Mouse (Mus musculus) thymus, adult 2 months (tissue): Measurements from ENCODE around the gene Stk26. TPM values are rescaled to one million over a fixed set of nuclear protein-coding genes. Genes with fewer than 3 reads are reported as not detected.

Source experiments
- DNase-seq: peaks from one replicate; pipeline ENCODE4 v3.0.0; 2021
- H3K27ac ChIP-seq: fragments of 200-500 bp; 2 replicates; pipeline ENCODE4 v1.5.1; 2012; ENCODE audit warnings: low read length, control low read depth; ENCODE audit not compliant: control insufficient read depth, insufficient read depth
- H3K27me3 ChIP-seq: fragments of 200-500 bp; 2 replicates; pipeline ENCODE4 v1.6.1; 2012; ENCODE audit warnings: mild to moderate bottlenecking, low read length, moderate library complexity, mixed read lengths; ENCODE audit not compliant: control insufficient read depth, insufficient read depth
- H3K36me3 ChIP-seq: fragments of 200-500 bp; 2 replicates; pipeline ENCODE4 v1.6.1; 2012; ENCODE audit warnings: mild to moderate bottlenecking, low read length, moderate library complexity; ENCODE audit not compliant: control insufficient read depth, insufficient read depth
- H3K4me1 ChIP-seq: fragments of 200-500 bp; replicated peaks from 2 replicates; pipeline ENCODE4 v1.6.1; 2012; ENCODE audit warnings: low read length; ENCODE audit not compliant: control insufficient read depth, insufficient read depth
- H3K4me3 ChIP-seq: fragments of 200-500 bp; 2 replicates; pipeline ENCODE4 v1.5.1; 2012; ENCODE audit warnings: mild to moderate bottlenecking, low read length, control low read depth, moderate library complexity; ENCODE audit not compliant: control insufficient read depth, insufficient read depth
- CTCF ChIP-seq: fragments of 200-500 bp; IDR thresholded peaks from 2 replicates; pipeline ENCODE4 v1.5.1; 2012; ENCODE audit warnings: mild to moderate bottlenecking, control low read depth, low read length, moderate library complexity, borderline replicate concordance; ENCODE audit not compliant: control insufficient read depth, poor library complexity, insufficient read depth; ENCODE audit errors: extremely low read depth
- POLR2A ChIP-seq: fragments of 200-500 bp; IDR thresholded peaks from 2 replicates; pipeline ENCODE4 v1.6.1; 2012; ENCODE audit warnings: mild to moderate bottlenecking, low read length, control low read depth, moderate library complexity; ENCODE audit not compliant: control insufficient read depth, poor library complexity, insufficient read depth; ENCODE audit errors: extremely low read depth
- WGBS: fragments of 180-500 bp; shearing (Covaris S2); methylation state at CpG from one replicate; pipeline ENCODE4 v1.1.7; 2018; 5-methylcytosine and 5-hydroxymethylcytosine counted together
- polyA plus RNA-seq: library from polyadenylated mRNA; depleted of rRNA; stranded (reverse); fragments of >200 nt; gene quantifications from 2 replicates; pipeline ENCODE4 v1.2.3, GENCODE M21; 2012

The Stk26 gene
- polyA plus RNA-seq, 1 experiment: 34.9 TPM

DNA sequence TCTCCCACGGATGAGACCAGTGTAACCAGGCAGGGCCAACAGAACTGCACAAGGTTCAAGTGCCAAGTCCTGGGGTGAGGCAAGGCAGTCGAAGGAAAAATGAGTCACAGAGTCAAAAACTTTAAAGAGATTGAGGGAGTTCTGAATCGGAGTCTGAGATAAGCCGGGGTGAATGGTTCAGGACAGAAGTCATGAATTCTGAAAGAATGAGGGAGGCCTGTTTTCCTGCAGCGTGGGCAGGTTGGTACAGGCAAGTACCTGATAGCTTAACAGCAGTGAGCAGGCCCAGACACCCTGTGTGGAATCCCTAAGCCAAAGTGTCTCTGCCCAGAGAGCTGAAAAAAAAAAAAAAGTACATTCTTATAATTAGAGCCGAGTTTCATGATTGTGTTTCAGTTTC lies 17.0 kb upstream of the Stk26 start:
- Histone ChIP-seq H3K4me1 (no peaks in the 10 kb centered on the region), H3K27ac (no peak overlapping the region), H3K4me3 (no peak overlapping the region), H3K36me3 (no peaks in the 10 kb centered on the region), H3K27me3 (no peaks in the 10 kb centered on the region)
- WGBS: 88% methylated on average over 6 of the region's 6 CpGs
- TF ChIP-seq POLR2A (no peak), CTCF (no peak)
- no peak for DNase-seq

DNA sequence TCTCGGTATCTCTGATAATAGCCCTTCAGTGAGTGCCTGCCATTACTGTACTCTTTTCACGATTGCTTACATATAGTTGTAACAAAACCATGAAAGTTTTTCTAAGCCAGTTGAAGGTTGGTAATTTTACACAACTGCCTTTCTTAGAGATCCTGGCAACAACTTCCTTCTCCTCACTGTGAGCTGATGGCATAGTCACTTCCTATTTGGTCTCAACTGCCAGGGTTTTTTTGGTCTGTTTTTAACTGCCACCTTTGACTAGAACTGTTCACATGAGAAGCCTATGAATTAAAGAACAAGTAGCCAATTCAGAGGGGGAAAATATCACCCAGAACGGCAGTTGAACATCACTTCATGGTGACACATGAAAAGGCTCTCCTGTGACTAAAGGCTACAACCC lies 5.3 kb upstream of the Stk26 start:
- WGBS: 6% methylated on average over 3 of the region's 3 CpGs
- H3K36me3 ChIP-seq: no peaks in the 10 kb centered on the region
- no peak overlapping the region for H3K4me3 ChIP-seq

DNA sequence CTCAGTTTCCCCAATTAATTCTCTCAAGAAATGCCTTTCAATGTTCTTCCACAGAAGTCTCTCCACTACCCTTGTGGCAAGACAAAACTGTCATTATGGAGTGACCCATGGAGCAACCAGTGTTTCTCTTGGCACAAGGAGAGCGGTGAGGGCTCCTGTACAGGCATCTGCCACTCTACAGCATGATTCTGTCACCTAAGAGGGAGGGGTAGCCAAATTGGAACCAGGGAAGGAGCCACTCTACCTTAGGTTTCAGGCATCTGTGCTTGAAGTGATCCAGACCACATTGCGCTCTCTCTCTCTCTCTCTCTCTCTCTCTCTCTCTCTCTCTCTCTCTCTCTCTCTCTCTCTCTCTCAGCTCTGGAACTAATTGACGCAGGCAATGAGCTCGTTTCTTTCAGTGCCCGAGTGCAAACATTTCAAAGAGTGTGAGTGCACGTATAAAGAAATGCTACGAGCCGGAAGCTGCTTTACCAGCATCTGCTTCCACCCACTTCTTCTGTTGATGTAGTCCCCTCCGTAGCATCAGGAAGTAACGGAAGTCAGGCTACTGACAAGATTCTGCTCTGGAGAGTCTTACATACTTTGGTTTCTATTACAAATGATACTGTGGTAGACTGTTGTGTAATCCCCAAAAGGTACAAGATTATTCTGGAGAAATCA lies 4.7 kb upstream of the Stk26 start:
- Histone ChIP-seq H3K36me3 (no peaks in the 10 kb centered on the region), H3K4me1 (no peaks in the 10 kb centered on the region), H3K4me3 (peak overlapping the region; percentile 35), H3K27ac (peak overlapping the region; percentile 100), H3K27me3 (no peaks in the 10 kb centered on the region)
- TF ChIP-seq CTCF: no peak
- TF ChIP-seq POLR2A: 0 out of 2 replicates have a peak, but pooled peaks have one; percentile 14
- peak; percentile 40 for DNase-seq
- WGBS: 4% methylated on average over 9 of the region's 10 CpGs

More for the DNA sequence above, 5.3 kb upstream of the Stk26 start:
- H3K27me3 ChIP-seq: no peaks in the 10 kb centered on the region
- peak; percentile 5 for DNase-seq
- peak overlapping the region; percentile 100 for H3K27ac ChIP-seq
- TF ChIP-seq POLR2A (no peak), CTCF (no peak)
- no peaks in the 10 kb centered on the region for H3K4me1 ChIP-seq

DNA sequence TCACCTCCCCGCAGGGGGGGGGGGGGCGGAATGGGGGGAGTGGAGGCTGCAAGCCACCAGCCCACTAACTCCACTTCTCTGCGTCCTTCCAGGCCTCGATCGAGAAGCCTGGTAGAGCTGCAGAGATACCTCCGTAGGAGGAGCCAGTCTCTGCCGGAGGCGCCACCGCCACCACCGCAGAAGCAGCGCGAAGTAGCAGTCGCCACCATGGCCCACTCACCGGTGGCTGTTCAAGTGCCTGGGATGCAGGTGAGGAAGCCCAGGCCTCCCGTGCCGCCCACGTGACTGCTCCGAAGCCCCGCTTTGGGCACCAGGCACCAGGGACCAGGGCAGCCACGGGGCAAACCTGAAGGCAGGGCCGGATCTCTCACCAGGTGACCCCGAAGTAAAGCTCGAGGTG lies 740 bp downstream of the Stk26 start:
- DNase-seq: peak; percentile 40
- Histone ChIP-seq H3K4me3 (peak overlapping the region; percentile 99), H3K36me3 (no peaks in the 10 kb centered on the region), H3K27me3 (no peaks in the 10 kb centered on the region), H3K27ac (peak overlapping the region; percentile 90), H3K4me1 (peaks cover 4% of the 10 kb centered on the region)
- 4% methylated on average over 11 of the region's 23 CpGs for WGBS
- TF ChIP-seq CTCF: no peak
- no peak for TF ChIP-seq POLR2A

DNA sequence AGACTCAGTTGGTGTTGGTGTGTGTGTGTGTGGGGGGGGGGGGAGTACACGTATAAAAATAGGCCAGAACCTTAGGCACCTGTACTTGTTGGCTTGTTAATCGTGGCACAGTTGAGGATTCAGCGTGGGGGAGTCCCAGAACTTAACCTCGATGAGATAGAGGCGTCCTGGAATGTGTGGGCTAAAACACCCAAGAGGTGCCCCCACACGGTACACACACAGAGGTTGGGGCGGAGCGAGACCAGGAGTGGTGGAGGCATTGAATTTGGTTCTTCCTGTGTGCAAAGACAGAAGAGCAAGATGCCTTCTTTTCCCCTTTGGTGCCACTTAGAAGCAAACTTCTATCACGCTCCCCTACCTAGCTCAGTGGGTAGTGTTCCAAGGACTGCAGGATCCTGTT lies 1.2 kb downstream of the Stk26 start:
- TF ChIP-seq POLR2A (no peak), CTCF (no peak)
- Histone ChIP-seq H3K36me3 (no peaks in the 10 kb centered on the region), H3K27ac (peak overlapping the region; percentile 90), H3K27me3 (no peaks in the 10 kb centered on the region), H3K4me3 (peak overlapping the region; percentile 99), H3K4me1 (peaks cover 4% of the 10 kb centered on the region)
- peak; percentile 47 for DNase-seq
- WGBS: 2% methylated on average over 9 of the region's 9 CpGs

DNA sequence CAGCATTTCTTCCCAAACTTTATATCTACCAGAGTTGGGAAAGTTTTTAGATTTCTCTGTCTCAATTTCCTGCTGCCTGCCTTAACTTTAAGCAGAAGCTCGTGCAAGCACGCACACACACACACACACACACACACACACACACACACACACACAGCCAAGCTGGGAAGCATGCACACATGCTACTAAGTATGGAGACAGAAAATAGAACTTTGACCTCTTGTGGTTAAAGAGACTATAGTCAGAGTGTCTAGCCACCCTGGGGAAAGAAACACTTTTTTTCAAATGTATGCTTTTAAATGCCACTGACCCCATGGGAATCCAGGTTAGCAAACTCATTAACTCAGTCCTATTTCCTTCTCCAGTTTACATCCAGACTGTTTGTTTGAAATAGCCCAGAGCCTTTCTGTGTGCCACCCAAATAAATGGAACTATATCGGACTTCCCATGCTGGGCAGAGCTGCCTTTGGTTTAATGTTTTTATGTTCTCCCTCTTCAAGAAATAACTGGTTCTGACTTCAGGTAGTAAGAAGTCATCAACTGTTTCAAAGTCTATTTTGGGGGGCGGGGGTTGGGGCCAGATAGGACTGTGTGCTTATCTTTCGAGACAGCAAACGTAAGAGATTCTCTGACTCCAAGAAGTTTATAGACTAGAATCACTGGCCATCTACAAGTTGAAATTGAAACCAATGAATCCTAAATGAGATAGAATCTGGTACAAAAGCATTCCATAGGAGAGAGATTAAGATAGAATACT lies 9.8 kb downstream of the Stk26 start:
- WGBS: 85% methylated on average over 6 of the region's 6 CpGs
- Histone ChIP-seq H3K27ac (no peak overlapping the region), H3K27me3 (no peaks in the 10 kb centered on the region), H3K4me1 (no peaks in the 10 kb centered on the region), H3K4me3 (no peak overlapping the region), H3K36me3 (no peaks in the 10 kb centered on the region)
- DNase-seq: no peak
- TF ChIP-seq POLR2A (no peak), CTCF (no peak)

DNA sequence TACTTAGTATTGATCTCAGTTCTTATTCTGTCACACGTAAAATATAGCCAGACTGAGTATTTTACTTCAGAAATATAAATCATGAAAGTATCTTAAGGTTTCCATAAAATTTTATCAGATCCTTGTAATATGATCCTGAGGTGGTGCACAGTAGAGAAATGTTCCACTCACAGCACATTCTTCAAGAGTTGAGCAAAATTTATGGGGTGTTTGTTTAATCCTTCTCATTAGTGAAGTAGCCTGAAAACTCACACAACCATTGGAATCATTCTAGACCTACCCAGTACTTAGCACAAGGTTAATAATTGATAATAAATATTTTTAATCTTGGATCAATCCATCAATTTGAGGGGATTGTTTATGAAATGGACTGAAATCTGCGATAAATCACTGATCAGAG lies 22.9 kb downstream of the Stk26 start:
- DNase-seq: no peak
- no peaks in the 10 kb centered on the region for H3K27me3 ChIP-seq
- no peak for TF ChIP-seq POLR2A
- no peak for TF ChIP-seq CTCF
- H3K27ac ChIP-seq: no peak overlapping the region
- no peaks in the 10 kb centered on the region for H3K4me1 ChIP-seq
- 96% methylated on average over 2 of the region's 2 CpGs for WGBS
- no peak overlapping the region for H3K4me3 ChIP-seq
- no peaks in the 10 kb centered on the region for H3K36me3 ChIP-seq
